Mouse (Mus musculus): ENCODE results near the gene Ube2q2.
"Not testable (repeated sequence)": the region's sequence is repeated elsewhere in the genome, so short reads cannot be mapped to it uniquely, and the experiment has no call there.

The Ube2q2 gene

GRCm38 (mm10) chr9:55241863-55242685, 93.4 kb downstream of the Ube2q2 start:
- no peak for DNase-seq (ENCODE audit: low read depth)

GRCm38 (mm10) chr9:55243280-55243679, 94.6 kb downstream of the Ube2q2 start:
- no peak for DNase-seq (ENCODE audit: low read depth)

- DNase-seq (ENCODE audit: low read depth): no peak
These were observed 95.4 kb downstream of the Ube2q2 start for GRCm38 (mm10) chr9:55244079-55244478.

- DNase-seq (ENCODE audit: low read depth): not testable (repeated sequence)
These were observed 96.5 kb downstream of the Ube2q2 start for GRCm38 (mm10) chr9:55245057-55245750.

GRCm38 (mm10) chr9:55246440-55246839, 97.8 kb downstream of the Ube2q2 start:
- DNase-seq (ENCODE audit: low read depth): no peak

GRCm38 (mm10) chr9:55246918-55247317, 98.3 kb downstream of the Ube2q2 start:
- no peak for DNase-seq (ENCODE audit: low read depth)

- no peak for DNase-seq (ENCODE audit: low read depth)
These were observed 99.8 kb downstream of the Ube2q2 start for GRCm38 (mm10) chr9:55248465-55248864.

GRCm38 (mm10) chr9:55250595-55251247, 102.1 kb downstream of the Ube2q2 start:
- DNase-seq (ENCODE audit: low read depth): no peak

GRCm38 (mm10) chr9:55252097-55252496, 103.4 kb downstream of the Ube2q2 start:
- DNase-seq (ENCODE audit: low read depth): peak; percentile 18

- DNase-seq (ENCODE audit: low read depth): no peak
These were observed 105.2 kb downstream of the Ube2q2 start for GRCm38 (mm10) chr9:55253849-55254248.

GRCm38 (mm10) chr9:55255056-55255455, 106.4 kb downstream of the Ube2q2 start:
- DNase-seq (ENCODE audit: low read depth): no peak

- no peak for DNase-seq (ENCODE audit: low read depth)
These were observed 107.0 kb downstream of the Ube2q2 start for GRCm38 (mm10) chr9:55255604-55256003.

- DNase-seq (ENCODE audit: low read depth): no peak
These were observed 108.5 kb downstream of the Ube2q2 start for GRCm38 (mm10) chr9:55257105-55257504.

Measured in NIH3T3 (cell line).